Mouse (Mus musculus) liver, postnatal 0 days (tissue): ENCODE measurements around the gene Asb17.

Source experiments
- CTCF ChIP-seq: sonication (generic); IDR thresholded peaks from 2 replicates; pipeline ENCODE4 v1.5.1; 2016; ENCODE audit warnings: antibody characterized with exemption, low read depth
- EP300 ChIP-seq: IDR thresholded peaks from 2 replicates; pipeline ENCODE4 v1.6.1; 2016; ENCODE audit warnings: antibody characterized with exemption, low read depth, mild to moderate bottlenecking

- TF ChIP-seq CTCF (no peak), EP300 (no peak)
These were observed 14.5 kb downstream of the Asb17 start for GRCm38 (mm10) chr3:153858350-153859001.
